Mouse (Mus musculus) kidney, adult 2 months (tissue): Measurements from ENCODE around the gene Trmt44.

Experiments used
- CTCF ChIP-seq: fragments of 200-500 bp; conservative IDR thresholded peaks from 2 replicates; pipeline ENCODE4 v1.5.1; 2011; ENCODE audit warnings: low read depth, mild to moderate bottlenecking, control low read depth, low read length, moderate library complexity, mixed read lengths; ENCODE audit not compliant: insufficient read depth, insufficient read length
- POLR2A ChIP-seq: fragments of 200-500 bp; IDR thresholded peaks from one replicate; pipeline ENCODE4 v1.6.1; 2011; ENCODE audit warnings: low read depth, low read length, control low read depth

- no peak for TF ChIP-seq CTCF
- TF ChIP-seq POLR2A = no peak
Observed at GRCm38 (mm10) chr5:35578411-35578810, 3.5 kb upstream of the Trmt44 start.
